Mouse (Mus musculus): ENCODE measurements around the gene Sh2d6.

DNA sequence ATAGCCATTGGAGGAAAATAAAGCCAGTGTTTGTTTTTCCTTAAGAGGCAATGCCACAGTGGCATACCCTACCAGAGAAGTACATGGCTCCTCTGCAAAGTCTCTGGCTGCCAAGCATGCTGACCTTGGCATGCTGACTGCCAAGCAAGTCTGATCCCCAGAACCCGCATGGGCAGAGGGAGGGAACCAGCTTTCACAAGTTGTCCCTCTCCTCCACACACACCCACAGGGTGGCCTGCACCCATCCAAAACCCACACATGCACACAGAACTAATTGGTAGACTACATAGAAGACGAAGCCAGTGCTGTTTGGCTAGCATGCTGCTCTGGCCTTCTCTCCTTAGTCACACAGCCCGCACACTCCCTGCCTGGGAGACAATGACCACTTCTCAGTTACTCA is 43.9 kb downstream of the Sh2d6 start:
- no peak for TF ChIP-seq CTCF (IDR thresholded peaks at IDR 0.05; ENCODE audit: borderline replicate concordance, control insufficient read depth, extremely low read depth, insufficient read depth, low read length, poor library complexity)
- no peak for TF ChIP-seq POLR2A (IDR thresholded peaks at IDR 0.05; ENCODE audit: control insufficient read depth, extremely low read depth, insufficient read depth, low read length, poor library complexity)

Data from thymus, adult 2 months (tissue).